Mouse (Mus musculus) ES-E14 (cell line): ENCODE data around the gene Rfx2. TPM values are rescaled to one million over a fixed set of nuclear protein-coding genes. Genes with fewer than 3 reads are reported as not detected.

Experiments used
- DNase-seq: peaks from one replicate; pipeline ENCODE4 v3.0.0-alpha.2; 2013; ENCODE audit warnings: low read depth, low spot score
- H3K27ac ChIP-seq: 2 replicates; pipeline ENCODE4 v1.5.1; 2012; ENCODE audit warnings: low read depth, mild to moderate bottlenecking, low read length, moderate library complexity, mixed read lengths; ENCODE audit not compliant: poor library complexity, insufficient read depth, severe bottlenecking
- H3K36me3 ChIP-seq: 2 replicates; pipeline ENCODE4 v1.6.1; 2012; ENCODE audit warnings: mild to moderate bottlenecking, low read length, moderate library complexity, mixed read lengths; ENCODE audit not compliant: control insufficient read depth, poor library complexity, insufficient read depth, severe bottlenecking
- H3K4me1 ChIP-seq, 2 experiments: fragments of 150-350 bp in 1 of 2; sonication (generic) in 1 of 2; 2 replicates each; pipeline ENCODE4 v1.6.1; 2012; ENCODE audit warnings: low read length in 2 of 2, mild to moderate bottlenecking in 1 of 2, mixed read lengths in 1 of 2; ENCODE audit not compliant: control insufficient read depth in 2 of 2, insufficient read depth in 2 of 2, poor library complexity in 1 of 2
- H3K4me3 ChIP-seq, 2 experiments: fragments of 150-350 bp in 1 of 2; sonication (generic) in 1 of 2; 2 replicates each; pipeline ENCODE4 v1.5.1; 2012; ENCODE audit warnings: low read length in 2 of 2, low read depth in 1 of 2, mild to moderate bottlenecking in 1 of 2, mixed read lengths in 1 of 2; ENCODE audit not compliant: insufficient read depth in 1 of 2, poor library complexity in 1 of 2, severe bottlenecking in 1 of 2
- H3K9ac ChIP-seq: 2 replicates; pipeline ENCODE4 v1.6.1; 2012; ENCODE audit warnings: low read depth, mild to moderate bottlenecking, low read length, mixed read lengths; ENCODE audit not compliant: poor library complexity, insufficient read depth, severe bottlenecking
- H3K9me3 ChIP-seq: fragments of 150-350 bp; sonication (generic); 2 replicates; pipeline ENCODE4 v1.6.1; 2012; ENCODE audit warnings: low read depth, mild to moderate bottlenecking, low read length; ENCODE audit not compliant: control insufficient read depth, insufficient read depth
- CHD2 ChIP-seq: IDR thresholded peaks from 2 replicates; pipeline ENCODE4 v1.6.1; 2014; ENCODE audit warnings: mild to moderate bottlenecking, low read depth, low read length, inconsistent platforms
- HCFC1 ChIP-seq: IDR thresholded peaks from 2 replicates; pipeline ENCODE4 v1.6.1; 2012; ENCODE audit warnings: low read length, inconsistent platforms, borderline replicate concordance; ENCODE audit not compliant: insufficient read depth
- MAFK ChIP-seq: IDR thresholded peaks from 2 replicates; pipeline ENCODE4 v1.6.1; 2014; ENCODE audit warnings: mild to moderate bottlenecking, low read depth, low read length, inconsistent platforms; ENCODE audit not compliant: insufficient read depth
- ZC3H11A ChIP-seq: IDR thresholded peaks from 2 replicates; pipeline ENCODE4 v1.6.1; 2012; ENCODE audit warnings: low read depth, mild to moderate bottlenecking, inconsistent platforms, low read length, borderline replicate concordance
- ZNF384 ChIP-seq: IDR thresholded peaks from 2 replicates; pipeline ENCODE4 v1.6.1; 2012; ENCODE audit warnings: low read depth, low read length, inconsistent platforms
- in situ Hi-C, 2 experiments: fragments of 600-800 bp; cut with MboI; formaldehyde crosslinking; loops; one replicate each; pipeline ENCODE4 v1.15.1; 2025; ENCODE audit warnings: low sequenced_read_pairs in 2 of 2, inconsistent platforms in 1 of 2; ENCODE audit not compliant: unreplicated experiment in 2 of 2
- total RNA-seq: library from RNA; depleted of rRNA; stranded (reverse); fragments of 300-350 nt; gene quantifications from 2 replicates; pipeline ENCODE4 v1.2.3, GENCODE M21; 2012

The Rfx2 gene
- total RNA-seq, 1 experiment = 15.8 TPM

DNA sequence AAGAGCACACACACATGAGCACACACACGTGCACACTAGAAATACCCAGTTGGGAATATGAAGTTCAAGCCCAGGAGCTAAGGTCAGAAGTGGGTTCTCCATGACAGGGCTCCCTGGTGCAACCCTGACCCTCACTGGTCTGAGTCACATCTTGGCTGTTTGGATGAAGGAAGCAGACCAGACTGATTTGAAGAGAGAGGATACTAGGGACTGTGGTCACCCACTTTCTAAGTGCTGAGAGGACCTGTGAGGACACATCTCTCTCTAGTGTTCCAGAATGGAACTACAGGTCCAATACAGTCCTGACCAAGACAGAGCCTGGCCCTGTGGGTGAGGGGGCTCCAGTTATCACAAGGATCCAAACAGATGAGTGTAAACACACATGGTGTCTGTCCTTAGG, 25.0 kb downstream of the Rfx2 start:
- in situ Hi-C loops = loop anchor here in 1 of 2 experiments (10.0 kb wide), 1 partner anchor 129 kb away; the partner anchor contains the start of gene Mllt1
- peaks cover 0 to 3% of the 10 kb centered on the region in 2 experiments; a peak in 1 of 4 replicates for H3K4me1 ChIP-seq
- no peaks in the 10 kb centered on the region for H3K9me3 ChIP-seq
- no peak for DNase-seq
- H3K4me3 ChIP-seq = no peak overlapping the region
- peaks cover 23% of the 10 kb centered on the region for H3K36me3 ChIP-seq
- H3K27ac ChIP-seq = no peak overlapping the region
- no peak overlapping the region for H3K9ac ChIP-seq
- TF ChIP-seq ZC3H11A (no peak), HCFC1 (no peak), CHD2 (no peak), MAFK (no peak), ZNF384 (no peak)

DNA sequence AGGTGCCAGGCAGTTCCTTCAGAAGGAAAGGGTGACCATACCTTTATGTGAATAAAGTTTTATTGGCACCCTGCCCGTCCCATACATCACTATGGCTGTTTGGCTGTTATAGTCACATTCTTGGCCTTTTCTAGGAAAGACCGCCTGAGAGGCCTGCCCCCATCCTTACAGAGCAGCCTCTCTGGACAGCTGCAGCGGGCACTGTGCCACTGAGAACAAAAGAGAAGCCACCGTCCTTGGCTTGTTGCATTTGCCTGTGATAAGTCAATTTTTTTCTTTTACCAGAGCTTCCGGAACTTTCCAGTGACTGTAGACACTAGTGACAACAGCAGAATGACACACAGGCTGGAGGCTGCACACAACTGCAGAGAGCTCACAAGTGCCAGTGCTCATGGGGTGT, 25.9 kb downstream of the Rfx2 start:
- Histone ChIP-seq H3K9ac (no peak overlapping the region), H3K4me1 (peaks cover 0 to 3% of the 10 kb centered on the region in 2 experiments; a peak in 1 of 4 replicates), H3K36me3 (peaks cover 23% of the 10 kb centered on the region), H3K27ac (no peak overlapping the region), H3K4me3 (no peak overlapping the region), H3K9me3 (no peaks in the 10 kb centered on the region)
- in situ Hi-C loops = loop anchor here in 1 of 2 experiments (10.0 kb wide), 1 partner anchor 130 kb away; the partner anchor contains the start of gene Mllt1
- TF ChIP-seq CHD2 (no peak), HCFC1 (no peak), ZNF384 (no peak), ZC3H11A (no peak), MAFK (no peak)
- no peak for DNase-seq

DNA sequence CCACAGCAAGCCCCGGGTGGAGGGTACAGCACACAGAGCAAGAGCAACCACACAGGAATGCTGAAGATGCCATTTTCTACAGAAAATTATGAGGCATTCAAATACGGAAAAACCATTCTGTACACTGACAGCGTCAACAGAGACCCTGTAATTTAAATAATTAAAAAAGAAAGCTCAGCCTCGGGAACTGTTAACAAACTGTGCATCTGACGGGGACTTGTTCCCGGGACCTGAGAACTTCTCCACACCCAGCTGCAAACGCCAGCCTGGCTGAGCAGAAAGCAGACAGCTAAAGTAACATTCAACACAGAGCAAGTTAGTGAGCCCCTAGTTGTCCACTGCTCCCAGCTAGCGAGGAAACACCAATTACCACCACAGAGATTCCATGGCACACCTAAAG, 28.7 kb downstream of the Rfx2 start:
- in situ Hi-C loops = loop anchor here in 1 of 2 experiments (10.0 kb wide), 1 partner anchor 133 kb away; the partner anchor contains the start of gene Mllt1
- Histone ChIP-seq H3K27ac (no peak overlapping the region), H3K9me3 (no peaks in the 10 kb centered on the region), H3K9ac (no peak overlapping the region), H3K4me3 (no peak overlapping the region), H3K36me3 (peaks cover 21% of the 10 kb centered on the region), H3K4me1 (peaks cover 2 to 12% of the 10 kb centered on the region in 2 experiments; a peak in 2 of 4 replicates)
- TF ChIP-seq ZC3H11A (no peak), HCFC1 (no peak), MAFK (no peak), ZNF384 (no peak), CHD2 (no peak)
- DNase-seq = no peak

DNA sequence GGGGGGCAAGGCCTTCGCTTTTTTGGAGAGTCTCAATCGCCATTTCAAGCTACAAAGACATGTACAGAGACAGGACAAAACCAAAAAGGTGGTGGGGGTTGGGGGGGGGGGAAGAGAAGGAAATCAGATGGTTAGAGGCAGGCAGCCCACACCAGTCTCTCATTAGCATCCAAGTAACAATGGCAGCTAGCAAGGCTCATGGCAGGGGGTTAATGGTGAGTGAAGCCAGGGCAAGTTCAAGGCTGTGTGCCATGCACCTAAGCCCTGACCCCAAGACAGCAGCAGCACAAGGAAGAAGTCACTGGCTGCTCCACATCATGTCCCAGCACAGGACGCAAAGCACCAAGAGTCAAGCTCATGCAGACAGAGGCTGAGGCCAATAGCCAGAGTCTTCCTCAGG, 31.5 kb downstream of the Rfx2 start:
- TF ChIP-seq ZNF384 (no peak), HCFC1 (no peak), ZC3H11A (no peak), MAFK (no peak), CHD2 (no peak)
- H3K36me3 ChIP-seq = peaks cover 16% of the 10 kb centered on the region
- no peaks in the 10 kb centered on the region for H3K9me3 ChIP-seq
- H3K4me3 ChIP-seq = no peak overlapping the region
- H3K4me1 ChIP-seq = peaks cover 2 to 12% of the 10 kb centered on the region in 2 experiments; a peak in 3 of 4 replicates
- H3K9ac ChIP-seq = no peak overlapping the region
- H3K27ac ChIP-seq = no peak overlapping the region
- in situ Hi-C loops = no loop called here
- no peak for DNase-seq
